Mouse (Mus musculus) CH12.LX (cell line): Measurements from ENCODE around the gene Stk38l.

Source experiments
- CTCF ChIP-seq, 2 experiments: IDR thresholded peaks in 1 of 2; conservative IDR thresholded peaks in 1 of 2; 2 replicates each; pipeline ENCODE4 v1.5.1; 2011 to 2012; ENCODE audit warnings: low read depth in 2 of 2, low read length in 2 of 2, improper control_type of control experiment in 1 of 2, inconsistent platforms in 1 of 2, mild to moderate bottlenecking in 1 of 2, moderate library complexity in 1 of 2
- MEF2A ChIP-seq: IDR thresholded peaks from 2 replicates; pipeline ENCODE4 v1.6.1; 2014; ENCODE audit warnings: low read depth, mild to moderate bottlenecking, inconsistent platforms, low read length, improper control_type of control experiment, borderline replicate concordance
- POLR2A ChIP-seq: IDR thresholded peaks from 2 replicates; pipeline ENCODE4 v1.6.1; 2011; ENCODE audit warnings: low read depth, mild to moderate bottlenecking, improper control_type of control experiment, low read length

DNA sequence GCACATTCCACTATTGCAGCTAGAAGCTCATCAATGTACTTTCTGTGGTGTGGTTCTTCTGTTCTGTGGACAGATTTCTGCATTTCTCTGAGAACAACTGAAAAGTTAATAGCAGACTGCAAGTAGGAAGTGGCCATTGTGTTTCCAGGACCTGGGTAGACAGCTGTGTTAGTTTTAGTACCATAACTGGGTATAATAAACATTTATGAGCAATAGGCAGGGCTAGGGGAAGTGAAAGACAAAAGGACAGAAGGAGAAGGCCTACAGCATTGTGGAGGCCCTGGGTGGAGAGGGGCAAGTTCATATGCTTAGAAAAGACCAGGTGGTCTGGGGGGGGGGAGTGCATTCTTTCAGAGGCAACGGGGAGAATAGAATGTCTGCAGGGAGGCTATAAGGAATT is 8.8 kb downstream of the Stk38l start:
- TF ChIP-seq POLR2A (no peak), MEF2A (no peak), CTCF (conservative IDR thresholded peaks at IDR 0.05 in 1 of 2, IDR thresholded peaks at IDR 0.05 in 1 of 2; ENCODE audit: low read depth in 2 of 2, low read length in 2 of 2) (no peak)
